Mouse (Mus musculus): ENCODE measurements around the gene C4bp.

GRCm38 (mm10) chr1:130703613-130704012, 42.2 kb upstream of the C4bp start:
- TF ChIP-seq CTCF (IDR thresholded peaks at IDR 0.05; ENCODE audit: control insufficient read depth, insufficient read depth, low read length) (no peak), POLR2A (IDR thresholded peaks at IDR 0.05; ENCODE audit: borderline replicate concordance, control insufficient read depth, low read depth, low read length) (no peak)

Data from bone marrow, adult 2 months (tissue).